Mouse (Mus musculus): ENCODE measurements around the gene Mrpl23.

The Mrpl23 gene

GRCm38 (mm10) chr7:142552591-142553416 lies 20.3 kb downstream of the Mrpl23 start:
- DNase-seq (ENCODE audit: low spot score) = no peak

- no peak for DNase-seq (ENCODE audit: low spot score)
Observed at GRCm38 (mm10) chr7:142553417-142554335, 21.2 kb downstream of the Mrpl23 start.

- DNase-seq (ENCODE audit: low spot score) = no peak
Observed at GRCm38 (mm10) chr7:142554625-142555024, 22.1 kb downstream of the Mrpl23 start.

GRCm38 (mm10) chr7:142555366-142556088 lies 23.0 kb downstream of the Mrpl23 start:
- DNase-seq (ENCODE audit: low spot score) = no peak

- no peak for DNase-seq (ENCODE audit: low spot score)
Observed at GRCm38 (mm10) chr7:142556089-142556476, 23.6 kb downstream of the Mrpl23 start.

- no peak for DNase-seq (ENCODE audit: low spot score)
Observed at GRCm38 (mm10) chr7:142557696-142558095, 25.2 kb downstream of the Mrpl23 start.

- no peak for DNase-seq (ENCODE audit: low spot score)
Observed at GRCm38 (mm10) chr7:142558511-142559146, 26.1 kb downstream of the Mrpl23 start.

GRCm38 (mm10) chr7:142559651-142560175 lies 27.2 kb downstream of the Mrpl23 start:
- DNase-seq (ENCODE audit: low spot score) = no peak

GRCm38 (mm10) chr7:142560942-142561855 lies 28.7 kb downstream of the Mrpl23 start:
- no peak for DNase-seq (ENCODE audit: low spot score)

GRCm38 (mm10) chr7:142561856-142562404 lies 29.4 kb downstream of the Mrpl23 start:
- DNase-seq (ENCODE audit: low spot score) = no peak

- no peak for DNase-seq (ENCODE audit: low spot score)
Observed at GRCm38 (mm10) chr7:142563168-142563567, 30.7 kb downstream of the Mrpl23 start.

- no peak for DNase-seq (ENCODE audit: low spot score)
Observed at GRCm38 (mm10) chr7:142564955-142565643, 32.6 kb downstream of the Mrpl23 start.

- DNase-seq (ENCODE audit: low spot score) = no peak
Observed at GRCm38 (mm10) chr7:142566512-142566911, 34.0 kb downstream of the Mrpl23 start.

GRCm38 (mm10) chr7:142568985-142569384 lies 36.5 kb downstream of the Mrpl23 start:
- DNase-seq (ENCODE audit: low spot score) = no peak

GRCm38 (mm10) chr7:142570565-142570964 lies 38.1 kb downstream of the Mrpl23 start:
- no peak for DNase-seq (ENCODE audit: low spot score)

- DNase-seq (ENCODE audit: low spot score) = no peak
Observed at GRCm38 (mm10) chr7:142571458-142572220, 39.2 kb downstream of the Mrpl23 start.

- DNase-seq (ENCODE audit: low spot score) = no peak
Observed at GRCm38 (mm10) chr7:142572343-142572742, 39.9 kb downstream of the Mrpl23 start.

- no peak for DNase-seq (ENCODE audit: low spot score)
Observed at GRCm38 (mm10) chr7:142572992-142573391, 40.5 kb downstream of the Mrpl23 start.
